Mouse (Mus musculus): ENCODE results near the gene Hunk. TPM values are rescaled to one million over a fixed set of nuclear protein-coding genes. Genes with fewer than 3 reads are reported as not detected.

Hunk gene
- polyA plus RNA-seq, 1 experiment: 19.4 TPM

GRCm38 (mm10) chr16:90534591-90534990 is 148.8 kb downstream of the Hunk start:
- TF ChIP-seq CTCF (IDR thresholded peaks at IDR 0.05; ENCODE audit: borderline replicate concordance, extremely low read depth, insufficient read depth, insufficient read length): no peak
- TF ChIP-seq POLR2A (IDR thresholded peaks at IDR 0.05; ENCODE audit: borderline replicate concordance, extremely low read depth, insufficient read depth, insufficient read length, poor library complexity, severe bottlenecking): no peak
- DNase-seq (ENCODE audit: low read depth): no peak

- DNase-seq (ENCODE audit: low read depth): no peak
- TF ChIP-seq CTCF (IDR thresholded peaks at IDR 0.05; ENCODE audit: borderline replicate concordance, extremely low read depth, insufficient read depth, insufficient read length): no peak
- TF ChIP-seq POLR2A (IDR thresholded peaks at IDR 0.05; ENCODE audit: borderline replicate concordance, extremely low read depth, insufficient read depth, insufficient read length, poor library complexity, severe bottlenecking): no peak
Measured at GRCm38 (mm10) chr16:90538926-90539325, 153.1 kb downstream of the Hunk start.

DNA sequence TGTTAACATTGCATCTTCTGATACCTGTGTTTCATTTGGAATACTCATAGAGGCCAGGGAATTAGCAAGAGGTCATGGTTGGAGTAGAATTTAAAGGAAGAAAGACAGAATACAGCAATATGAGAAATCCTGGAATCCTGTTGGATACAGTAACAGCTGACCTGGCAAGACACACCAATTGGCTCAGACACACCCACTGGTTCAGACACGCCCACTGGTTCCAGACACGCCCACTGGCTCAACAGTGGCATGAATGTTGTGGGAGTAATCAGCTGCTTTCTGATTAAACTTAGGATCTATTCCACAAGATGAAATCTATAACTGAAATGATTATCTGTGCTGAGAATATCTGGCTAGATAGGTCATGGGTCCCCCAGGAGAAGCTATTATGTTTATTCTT is 155.4 kb downstream of the Hunk start:
- TF ChIP-seq CTCF (IDR thresholded peaks at IDR 0.05; ENCODE audit: borderline replicate concordance, extremely low read depth, insufficient read depth, insufficient read length) (no peak), POLR2A (IDR thresholded peaks at IDR 0.05; ENCODE audit: borderline replicate concordance, extremely low read depth, insufficient read depth, insufficient read length, poor library complexity, severe bottlenecking) (no peak)
- no peak for DNase-seq (ENCODE audit: low read depth)

- no peak for DNase-seq (ENCODE audit: low read depth)
- TF ChIP-seq POLR2A (IDR thresholded peaks at IDR 0.05; ENCODE audit: borderline replicate concordance, extremely low read depth, insufficient read depth, insufficient read length, poor library complexity, severe bottlenecking): no peak
- TF ChIP-seq CTCF (IDR thresholded peaks at IDR 0.05; ENCODE audit: borderline replicate concordance, extremely low read depth, insufficient read depth, insufficient read length): no peak
Measured at GRCm38 (mm10) chr16:90542383-90542782, 156.6 kb downstream of the Hunk start.

GRCm38 (mm10) chr16:90544175-90544574 is 158.4 kb downstream of the Hunk start:
- no peak for TF ChIP-seq POLR2A (IDR thresholded peaks at IDR 0.05; ENCODE audit: borderline replicate concordance, extremely low read depth, insufficient read depth, insufficient read length, poor library complexity, severe bottlenecking)
- no peak for TF ChIP-seq CTCF (IDR thresholded peaks at IDR 0.05; ENCODE audit: borderline replicate concordance, extremely low read depth, insufficient read depth, insufficient read length)
- no peak for DNase-seq (ENCODE audit: low read depth)

DNA sequence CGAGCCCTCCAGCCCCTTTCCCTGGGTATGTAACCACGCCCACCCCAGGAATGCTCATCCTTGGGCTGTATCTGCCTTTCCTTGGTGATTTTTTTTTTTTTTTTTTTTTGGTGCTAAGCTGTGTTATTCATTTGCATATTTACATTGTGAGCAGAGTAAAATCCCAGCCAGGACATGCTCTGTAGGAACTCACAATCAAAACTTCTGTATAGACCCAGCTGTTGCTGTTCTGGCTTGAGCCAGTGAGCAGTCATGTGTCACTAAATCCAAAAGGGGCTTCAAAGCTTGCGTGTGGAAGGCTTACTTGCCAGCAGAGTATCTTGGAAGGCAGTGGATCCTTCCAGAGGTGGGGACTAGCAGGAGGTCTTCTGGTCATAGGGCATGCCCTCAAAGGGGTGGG is 159.7 kb downstream of the Hunk start:
- TF ChIP-seq POLR2A (IDR thresholded peaks at IDR 0.05; ENCODE audit: borderline replicate concordance, extremely low read depth, insufficient read depth, insufficient read length, poor library complexity, severe bottlenecking) (no peak), CTCF (IDR thresholded peaks at IDR 0.05; ENCODE audit: borderline replicate concordance, extremely low read depth, insufficient read depth, insufficient read length) (no peak)
- DNase-seq (ENCODE audit: low read depth): no peak

GRCm38 (mm10) chr16:90546591-90546990 is 160.8 kb downstream of the Hunk start:
- TF ChIP-seq POLR2A (IDR thresholded peaks at IDR 0.05; ENCODE audit: borderline replicate concordance, extremely low read depth, insufficient read depth, insufficient read length, poor library complexity, severe bottlenecking) (no peak), CTCF (IDR thresholded peaks at IDR 0.05; ENCODE audit: borderline replicate concordance, extremely low read depth, insufficient read depth, insufficient read length) (no peak)
- no peak for DNase-seq (ENCODE audit: low read depth)

GRCm38 (mm10) chr16:90547996-90548395 is 162.2 kb downstream of the Hunk start:
- DNase-seq (ENCODE audit: low read depth): peak; percentile 58
- TF ChIP-seq POLR2A (IDR thresholded peaks at IDR 0.05; ENCODE audit: borderline replicate concordance, extremely low read depth, insufficient read depth, insufficient read length, poor library complexity, severe bottlenecking) (no peak), CTCF (IDR thresholded peaks at IDR 0.05; ENCODE audit: borderline replicate concordance, extremely low read depth, insufficient read depth, insufficient read length) (no peak)

Other genes with a start within 250 kb of the Hunk start
- gene Tiam1, start 242.2 kb upstream of the Hunk start, polyA plus RNA-seq (2012; rRNA removed): 6.4 and 19.3 TPM in 2 replicates
- gene Sod1, start 165.3 kb upstream of the Hunk start, polyA plus RNA-seq (2012; rRNA removed): 511 and 557 TPM in 2 replicates
- gene Scaf4, start 101.5 kb upstream of the Hunk start, polyA plus RNA-seq (2012; rRNA removed): 52.6 and 61.2 TPM in 2 replicates

All from brain, embryonic 14.5 days (tissue).